Mouse (Mus musculus): ENCODE data around the gene Ehbp1.

The Ehbp1 gene

GRCm38 (mm10) chr11:22342242-22343207, at the start of gene Ehbp1:
Gene Ehbp1, minus strand, starts transcription at chr11:22342292.
- DNase-seq (ENCODE audit: low read depth, low spot score), result no peak

GRCm38 (mm10) chr11:22387472-22388098, 45.5 kb upstream of the Ehbp1 start:
- DNase-seq (ENCODE audit: low read depth, low spot score), result no peak

- DNase-seq (ENCODE audit: low read depth, low spot score), result no peak
Measured at GRCm38 (mm10) chr11:22383532-22383931, 41.4 kb upstream of the Ehbp1 start.

- DNase-seq (ENCODE audit: low read depth, low spot score), result no peak
Measured at GRCm38 (mm10) chr11:22374811-22375210, 32.7 kb upstream of the Ehbp1 start.

DNA sequence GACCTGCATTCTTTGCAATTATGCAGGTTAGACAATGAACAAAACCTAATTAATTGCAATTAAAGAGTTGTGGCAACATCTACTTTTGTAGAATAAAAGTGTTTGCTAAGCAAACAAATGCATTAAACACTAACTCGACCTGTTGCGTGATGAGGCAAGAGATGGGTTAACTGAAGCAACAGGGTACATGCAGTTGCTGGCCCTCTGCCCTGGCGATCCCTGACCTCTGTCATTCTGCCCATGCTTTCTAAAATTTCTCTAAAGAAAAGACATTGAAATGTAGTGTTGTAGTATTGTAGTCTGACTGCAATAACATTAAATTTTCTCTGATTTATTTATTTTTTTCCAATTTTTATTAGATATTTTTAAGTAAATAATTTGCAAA, 31.2 kb upstream of the Ehbp1 start:
- DNase-seq (ENCODE audit: low read depth, low spot score), result no peak

DNA sequence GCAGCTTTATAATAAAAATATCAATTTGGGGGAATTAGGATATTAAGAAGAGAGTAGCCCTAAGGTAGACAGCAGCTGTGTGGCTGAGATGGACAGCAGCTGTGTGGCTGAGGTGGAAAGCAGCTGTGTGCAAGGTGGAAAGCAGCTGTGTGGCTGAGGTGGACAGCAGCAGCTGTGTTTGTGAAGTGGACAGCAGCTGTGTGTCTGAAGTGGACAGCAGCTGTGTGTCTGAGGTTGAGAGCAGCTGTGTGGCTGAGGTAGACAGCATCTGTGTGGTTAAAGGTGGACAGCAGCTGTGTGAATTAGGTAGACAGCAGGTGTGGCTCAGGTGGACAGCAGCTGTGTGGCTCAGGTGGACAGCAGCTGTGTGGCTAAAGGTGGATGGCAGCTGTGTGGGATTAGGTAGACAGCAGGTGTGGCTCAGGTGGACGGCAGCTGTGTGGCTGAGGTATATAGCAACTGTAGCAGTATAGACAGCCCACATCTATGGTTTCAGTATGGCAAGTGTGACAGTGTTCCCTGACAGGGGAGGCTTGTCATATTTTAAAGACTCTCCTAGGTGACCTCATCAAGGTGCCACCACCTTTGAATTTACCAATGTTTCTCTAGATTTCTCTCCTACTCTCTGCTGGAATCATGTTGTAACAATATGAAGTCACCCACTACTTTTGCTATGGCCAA, 30.7 kb upstream of the Ehbp1 start:
- no peak for DNase-seq (ENCODE audit: low read depth, low spot score)

DNA sequence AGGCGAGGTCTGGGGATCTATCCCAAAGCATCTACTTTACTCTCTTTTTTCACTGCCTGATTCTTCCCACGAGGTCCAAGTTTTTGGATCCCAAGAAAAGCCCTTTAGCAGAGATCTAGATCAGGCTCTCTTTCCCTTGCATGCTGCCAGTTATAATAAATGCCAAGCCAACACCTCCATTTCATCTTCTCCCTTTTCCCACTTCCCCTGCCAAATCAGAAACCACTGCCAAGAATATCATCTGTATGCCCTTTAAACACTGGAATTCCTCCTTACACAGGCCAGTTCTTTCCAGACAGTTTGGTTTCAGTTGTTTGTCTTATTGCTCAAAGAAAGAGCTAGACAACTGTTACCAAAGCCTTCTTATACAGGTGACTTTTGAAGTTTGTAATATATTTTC, 27.7 kb upstream of the Ehbp1 start:
- no peak for DNase-seq (ENCODE audit: low read depth, low spot score)

- no peak for DNase-seq (ENCODE audit: low read depth, low spot score)
Measured at GRCm38 (mm10) chr11:22368621-22369020, 26.5 kb upstream of the Ehbp1 start.

DNA sequence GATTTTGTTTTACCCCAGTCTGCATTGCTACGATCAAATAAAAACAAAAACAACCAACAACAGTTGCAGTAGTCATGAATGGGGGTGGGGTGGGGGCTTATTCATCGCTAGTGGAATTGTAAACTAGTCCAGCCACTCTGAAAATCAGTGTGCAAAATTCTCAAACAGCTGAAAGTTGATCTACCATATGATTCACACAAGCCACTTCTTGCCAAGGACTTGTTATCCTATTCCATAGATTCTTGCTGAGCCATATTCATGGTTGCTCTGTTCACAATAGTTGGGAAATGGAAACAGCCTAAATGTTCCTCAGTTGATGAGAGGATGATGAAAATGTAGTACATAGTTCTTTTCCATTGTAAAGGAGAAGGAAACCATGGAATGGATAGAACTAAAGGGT, 24.4 kb upstream of the Ehbp1 start:
- DNase-seq (ENCODE audit: low read depth, low spot score), result no peak

GRCm38 (mm10) chr11:22353962-22354621, 12.0 kb upstream of the Ehbp1 start:
- DNase-seq (ENCODE audit: low read depth, low spot score), result no peak

GRCm38 (mm10) chr11:22349945-22350344, 7.9 kb upstream of the Ehbp1 start:
- DNase-seq (ENCODE audit: low read depth, low spot score), result no peak

- no peak for DNase-seq (ENCODE audit: low read depth, low spot score)
Measured at GRCm38 (mm10) chr11:22348536-22348910, 6.4 kb upstream of the Ehbp1 start.

- DNase-seq (ENCODE audit: low read depth, low spot score), result no peak
Measured at GRCm38 (mm10) chr11:22347651-22348535, 5.8 kb upstream of the Ehbp1 start.

DNA sequence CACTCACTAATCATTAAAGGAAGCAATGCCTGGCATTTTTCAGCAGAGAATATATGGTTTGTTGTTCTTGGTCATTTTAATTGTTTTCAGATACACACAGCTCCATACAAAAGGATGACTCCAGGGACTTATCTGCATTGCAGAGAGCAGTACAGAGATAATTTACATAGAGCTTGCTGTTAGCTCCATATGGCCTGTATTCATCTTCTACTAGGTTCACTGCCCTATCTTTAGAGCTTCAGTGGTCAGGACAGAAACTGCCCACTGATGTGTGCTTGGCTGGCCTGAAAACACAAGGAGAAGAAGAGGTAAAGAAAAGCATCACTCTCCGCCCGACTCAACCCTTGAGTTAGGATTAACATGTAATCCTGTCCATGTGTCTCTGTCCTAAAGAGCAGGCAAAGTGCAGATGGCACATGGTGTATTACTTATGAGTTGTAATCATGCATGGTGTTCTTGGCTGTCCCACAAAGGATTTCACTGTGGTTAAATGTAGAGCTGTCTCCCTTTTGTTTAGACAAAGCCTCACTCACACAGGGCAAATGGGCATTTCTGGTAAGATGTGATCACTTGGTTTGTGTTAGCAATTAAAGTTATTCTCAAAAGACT, 14.7 kb downstream of the Ehbp1 start:
- no peak for DNase-seq (ENCODE audit: low read depth, low spot score)

DNA sequence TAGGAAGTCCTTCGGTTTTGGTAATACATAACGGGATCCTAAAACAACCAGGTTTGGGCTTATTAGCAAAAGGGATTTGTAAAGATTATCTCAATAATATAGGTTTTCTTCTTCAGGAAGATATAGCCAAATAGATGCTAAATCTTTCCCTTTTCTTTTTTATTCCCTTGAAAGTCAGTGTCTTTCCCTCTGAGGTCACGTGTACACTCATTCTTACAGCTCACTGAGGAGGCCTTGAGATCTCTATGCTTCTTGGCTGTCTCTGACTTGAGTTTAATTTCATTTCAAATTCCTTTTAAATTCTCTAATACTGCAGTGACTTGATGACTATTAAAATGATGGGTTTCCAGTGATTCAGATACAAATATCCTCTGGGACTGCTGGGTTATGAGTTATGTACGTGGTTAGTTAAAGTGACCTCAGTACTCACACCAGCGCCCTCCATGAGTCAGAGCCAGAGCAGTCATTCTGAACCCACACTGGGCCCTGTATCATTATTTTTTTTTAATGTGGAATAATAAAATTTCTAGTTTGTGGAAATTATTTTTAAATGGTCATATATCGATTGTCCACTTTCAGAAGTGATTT, 24.2 kb downstream of the Ehbp1 start:
- no peak for DNase-seq (ENCODE audit: low read depth, low spot score)

DNA sequence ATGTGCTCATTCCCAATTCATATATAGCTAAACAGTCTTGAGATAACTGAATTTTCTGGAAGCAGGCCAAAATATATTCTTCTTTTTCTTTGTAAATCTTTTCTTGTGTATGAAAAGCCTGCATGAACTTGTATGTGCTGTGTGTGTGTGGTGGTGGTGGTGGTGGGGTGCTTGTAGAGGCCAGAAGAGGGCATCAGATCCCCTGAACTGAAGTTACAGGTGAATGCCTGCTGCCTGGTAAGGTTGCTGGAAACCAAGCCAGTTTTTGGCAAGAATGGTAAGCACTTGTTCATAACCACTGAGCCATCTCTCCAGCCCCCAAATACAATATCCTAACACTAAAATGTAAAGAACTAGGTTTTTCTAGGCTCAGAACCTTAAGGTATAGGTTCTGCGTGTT, 26.3 kb downstream of the Ehbp1 start:
- no peak for DNase-seq (ENCODE audit: low read depth, low spot score)

DNA sequence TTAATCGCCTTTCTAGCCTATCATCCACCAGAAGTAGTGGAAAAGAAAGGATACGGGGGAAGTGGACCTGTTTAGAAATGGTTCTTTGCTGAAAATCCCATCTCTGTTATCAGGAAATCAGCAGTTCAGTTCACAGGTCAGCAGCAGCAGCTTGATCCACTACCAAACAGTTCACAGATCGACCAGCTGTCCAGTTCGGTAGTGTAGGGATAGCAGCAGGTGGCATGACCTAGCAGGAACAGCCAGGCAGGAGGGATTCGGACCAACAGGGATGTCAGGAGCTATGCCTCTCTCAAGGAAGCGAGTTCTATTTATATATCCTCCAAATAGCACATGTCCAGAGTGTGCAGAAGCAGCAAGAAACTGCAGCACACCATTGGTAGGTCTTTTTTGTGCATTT, 40.9 kb downstream of the Ehbp1 start:
- DNase-seq (ENCODE audit: low read depth, low spot score), result no peak

DNA sequence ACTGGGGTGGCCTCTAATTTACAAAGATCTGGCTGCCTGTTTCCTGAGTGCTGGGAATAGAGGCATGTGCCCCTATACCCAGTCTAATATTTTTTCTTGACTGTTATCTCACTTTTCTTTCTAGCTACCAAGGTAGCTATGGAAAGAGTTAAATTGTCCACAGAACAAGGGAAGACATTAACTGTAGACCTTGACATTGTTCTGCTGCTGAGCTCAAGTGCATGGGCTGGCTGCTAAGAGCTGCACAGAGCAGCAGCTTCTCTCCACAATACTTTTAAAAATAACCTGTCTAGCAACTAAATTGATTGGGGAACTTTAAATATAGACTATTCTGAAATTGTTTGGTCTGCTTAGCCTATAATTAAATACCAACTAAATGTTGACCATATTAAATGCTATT, 52.9 kb downstream of the Ehbp1 start:
- no peak for DNase-seq (ENCODE audit: low read depth, low spot score)

GRCm38 (mm10) chr11:22287513-22287900, 54.6 kb downstream of the Ehbp1 start:
- no peak for DNase-seq (ENCODE audit: low read depth, low spot score)

DNA sequence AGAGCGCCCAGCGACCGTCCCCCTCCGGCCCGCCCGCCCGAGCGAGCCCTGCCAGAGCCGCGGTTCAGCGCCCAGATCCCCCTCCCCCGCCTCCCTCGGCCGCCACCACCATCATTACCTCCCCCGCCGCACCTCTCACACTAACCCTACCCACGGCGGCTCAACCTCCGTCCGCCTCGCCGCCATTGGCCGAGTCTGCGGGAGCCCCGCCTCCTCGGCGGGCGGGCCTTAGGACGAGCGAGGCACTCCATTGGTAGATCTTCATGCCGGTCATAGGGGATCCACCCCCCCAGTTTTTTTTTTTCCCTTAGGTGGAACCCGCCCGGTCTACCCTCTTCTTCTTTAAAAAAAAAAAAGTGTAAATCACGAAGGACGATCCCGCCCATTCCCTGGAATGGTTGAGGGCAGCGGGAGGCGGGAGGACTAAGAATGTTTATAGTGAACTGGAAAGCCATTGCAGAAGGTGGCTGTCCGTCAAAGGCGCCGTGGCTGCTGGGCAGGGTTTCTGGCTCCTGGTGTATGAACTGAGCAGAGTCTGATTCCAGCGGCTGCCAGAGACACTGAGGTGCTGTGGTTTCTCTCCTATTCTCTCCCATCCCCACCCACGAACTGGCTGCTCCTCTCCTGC, 55.1 kb downstream of the Ehbp1 start:
- DNase-seq (ENCODE audit: low read depth, low spot score), result peak; percentile 95
